Mouse (Mus musculus) testis, adult 2 months (tissue): ENCODE measurements at regions not wholly inside any gene's neighbourhood (a gene's known extent, or its start where the extent isn't known, plus 50 kb on each side); places are given as distances from the start of the nearest gene placed in this dataset.

Source experiments
- H3K27ac ChIP-seq: fragments of 200-500 bp; 2 replicates; pipeline ENCODE4 v1.5.1; 2012; ENCODE audit warnings: low read depth, low read length; ENCODE audit not compliant: control insufficient read depth, insufficient read depth
- H3K27me3 ChIP-seq: fragments of 200-500 bp; 2 replicates; pipeline ENCODE4 v1.6.1; 2012; ENCODE audit warnings: mild to moderate bottlenecking, low read length, moderate library complexity; ENCODE audit not compliant: control insufficient read depth, insufficient read depth
- H3K36me3 ChIP-seq: fragments of 200-500 bp; 2 replicates; pipeline ENCODE4 v1.6.1; 2012; ENCODE audit warnings: mild to moderate bottlenecking, low read length; ENCODE audit not compliant: control insufficient read depth, insufficient read depth
- H3K4me1 ChIP-seq: fragments of 200-500 bp; 2 replicates; pipeline ENCODE4 v1.6.1; 2012; ENCODE audit warnings: low read length; ENCODE audit not compliant: control insufficient read depth, insufficient read depth
- H3K4me3 ChIP-seq: fragments of 200-500 bp; 2 replicates; pipeline ENCODE4 v1.5.1; 2012; ENCODE audit warnings: low read depth, mild to moderate bottlenecking, low read length, moderate library complexity, mixed read lengths; ENCODE audit not compliant: control insufficient read depth
- CTCF ChIP-seq: fragments of 200-500 bp; IDR thresholded peaks from 2 replicates; pipeline ENCODE4 v1.5.1; 2012; ENCODE audit warnings: low read depth, mild to moderate bottlenecking, inconsistent platforms, low read length, moderate library complexity; ENCODE audit not compliant: control insufficient read depth, insufficient read depth, insufficient replicate concordance
- POLR2A ChIP-seq: fragments of 200-500 bp; IDR thresholded peaks from 2 replicates; pipeline ENCODE4 v1.6.1; 2012; ENCODE audit warnings: low read depth, mild to moderate bottlenecking, inconsistent platforms, low read length, moderate library complexity; ENCODE audit not compliant: control insufficient read depth

DNA sequence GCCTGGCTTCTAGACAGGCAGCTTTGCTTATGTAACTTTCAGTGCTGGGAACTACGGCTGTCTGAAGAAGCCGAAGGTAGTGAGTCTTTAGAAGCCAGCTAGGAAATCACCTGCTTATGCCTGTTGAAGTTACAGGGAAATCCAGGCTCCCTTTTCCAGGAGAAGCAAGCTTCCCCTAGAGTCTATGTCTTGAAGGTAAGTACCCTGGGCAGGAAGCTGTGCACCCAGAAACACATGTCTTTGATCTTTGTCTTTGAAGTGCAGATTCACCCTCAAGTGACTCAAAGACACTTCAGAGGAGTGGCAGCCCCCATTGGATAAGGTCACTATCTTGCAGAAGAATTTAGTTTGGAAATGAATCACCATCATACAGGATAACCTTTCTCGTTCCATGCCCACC is 135.5 kb upstream of the Cmc1 start:
- H3K36me3 ChIP-seq: no peaks in the 10 kb centered on the region

DNA sequence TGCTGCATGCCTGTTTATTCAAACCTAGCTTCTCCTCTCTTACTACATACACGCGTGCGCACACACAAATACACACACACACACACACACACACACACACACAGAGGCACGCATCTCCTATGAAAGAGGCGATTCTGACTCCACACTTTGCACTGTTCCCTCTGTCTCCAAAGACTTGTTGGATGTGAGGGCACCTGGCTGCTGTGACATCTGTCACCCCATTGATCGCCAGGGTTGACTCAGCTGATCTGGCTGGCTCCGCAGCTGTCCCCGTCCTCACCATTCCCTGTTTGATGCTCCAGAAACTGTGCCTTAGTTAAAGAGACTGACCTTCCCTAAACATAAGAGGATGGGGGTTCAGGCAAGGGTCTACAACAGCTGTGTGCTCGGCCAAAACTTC is 137.6 kb upstream of the Cmc1 start:
- no peak for TF ChIP-seq POLR2A
- no peak for TF ChIP-seq CTCF
- Histone ChIP-seq H3K4me1 (no peaks in the 10 kb centered on the region), H3K36me3 (no peaks in the 10 kb centered on the region), H3K27me3 (no peaks in the 10 kb centered on the region), H3K27ac (no peak overlapping the region), H3K4me3 (no peak overlapping the region)

More for the DNA sequence above, 135.5 kb upstream of the Cmc1 start:
- no peak overlapping the region for H3K4me3 ChIP-seq
- H3K27ac ChIP-seq: no peak overlapping the region
- TF ChIP-seq CTCF (no peak), POLR2A (no peak)
- H3K4me1 ChIP-seq: no peaks in the 10 kb centered on the region
- no peaks in the 10 kb centered on the region for H3K27me3 ChIP-seq

DNA sequence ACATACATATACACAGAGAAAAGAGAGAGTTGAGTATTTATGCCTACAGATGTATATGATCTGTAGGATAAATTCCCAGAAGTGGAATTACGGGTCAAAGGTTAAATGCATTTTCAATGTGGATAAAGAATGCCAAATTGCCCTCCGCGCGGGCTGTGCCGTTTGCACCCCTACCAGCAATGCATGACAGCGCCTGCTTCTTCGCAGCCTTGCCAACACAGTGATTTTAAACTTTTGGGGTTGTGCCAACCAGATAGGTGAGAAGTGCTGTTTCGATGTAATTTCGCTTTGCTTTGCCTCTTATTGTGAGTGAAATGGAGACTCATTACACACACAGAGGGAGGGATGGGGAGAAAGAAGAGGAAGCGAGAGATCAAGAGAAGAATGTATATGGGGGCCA is 142.9 kb upstream of the Cmc1 start:
- H3K27me3 ChIP-seq: no peaks in the 10 kb centered on the region
- no peak overlapping the region for H3K27ac ChIP-seq
- TF ChIP-seq POLR2A: no peak
- TF ChIP-seq CTCF: no peak
- H3K4me1 ChIP-seq: no peaks in the 10 kb centered on the region
- H3K36me3 ChIP-seq: no peaks in the 10 kb centered on the region
- H3K4me3 ChIP-seq: no peak overlapping the region

DNA sequence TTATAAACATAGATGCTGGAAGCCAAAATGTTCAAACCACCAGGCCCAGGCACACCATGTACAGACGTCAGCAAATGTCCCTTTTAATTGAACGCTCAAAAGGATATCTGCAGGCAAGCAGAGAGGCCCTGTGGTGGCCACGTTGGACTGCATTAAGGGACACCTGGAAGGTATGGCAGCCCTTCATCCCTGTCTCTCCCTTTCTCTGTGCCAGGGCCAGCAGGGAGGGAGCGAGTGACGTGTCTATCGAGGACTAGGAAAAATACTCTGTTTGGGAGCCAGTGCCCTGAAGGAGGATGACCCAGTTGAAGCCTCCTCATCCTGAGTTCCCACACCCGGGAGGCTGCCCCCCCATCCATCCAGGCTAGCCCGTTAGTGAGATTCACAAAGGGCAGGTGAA is 144.0 kb upstream of the Cmc1 start:
- Histone ChIP-seq H3K36me3 (no peaks in the 10 kb centered on the region), H3K4me3 (no peak overlapping the region), H3K27me3 (no peaks in the 10 kb centered on the region), H3K4me1 (no peaks in the 10 kb centered on the region), H3K27ac (no peak overlapping the region)
- TF ChIP-seq POLR2A (no peak), CTCF (no peak)

DNA sequence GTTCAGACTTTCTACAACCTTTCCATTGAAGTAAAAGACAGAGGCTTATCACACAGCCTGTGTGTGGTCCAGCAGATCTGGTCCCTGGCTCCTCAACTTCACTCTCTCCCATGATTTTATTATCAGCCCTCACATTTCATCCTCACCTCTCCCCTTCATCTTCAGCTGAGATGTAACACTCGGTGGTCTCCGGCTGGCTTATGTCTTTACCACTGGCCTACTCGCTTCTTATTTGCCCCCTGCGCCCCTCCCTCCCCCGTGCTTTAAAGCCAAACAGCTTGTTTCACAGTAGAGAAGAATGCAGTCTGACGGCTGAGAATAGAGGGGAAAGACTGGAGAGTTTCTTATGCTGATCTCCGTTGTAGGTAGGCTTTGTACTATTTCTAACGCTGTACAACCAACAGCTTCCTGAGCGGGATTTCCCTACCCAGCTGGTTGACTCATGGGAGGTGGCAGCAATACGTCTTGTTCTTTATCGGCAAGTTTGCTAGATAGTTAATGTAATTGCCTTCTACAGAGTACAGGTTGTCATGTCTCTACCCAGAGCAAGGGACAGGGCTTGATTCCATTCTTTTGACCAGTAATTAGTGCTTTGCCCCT is 152.9 kb upstream of the Cmc1 start:
- Histone ChIP-seq H3K4me1 (no peaks in the 10 kb centered on the region), H3K4me3 (no peak overlapping the region), H3K36me3 (no peaks in the 10 kb centered on the region), H3K27ac (no peak overlapping the region), H3K27me3 (no peaks in the 10 kb centered on the region)
- TF ChIP-seq POLR2A: no peak
- no peak for TF ChIP-seq CTCF

DNA sequence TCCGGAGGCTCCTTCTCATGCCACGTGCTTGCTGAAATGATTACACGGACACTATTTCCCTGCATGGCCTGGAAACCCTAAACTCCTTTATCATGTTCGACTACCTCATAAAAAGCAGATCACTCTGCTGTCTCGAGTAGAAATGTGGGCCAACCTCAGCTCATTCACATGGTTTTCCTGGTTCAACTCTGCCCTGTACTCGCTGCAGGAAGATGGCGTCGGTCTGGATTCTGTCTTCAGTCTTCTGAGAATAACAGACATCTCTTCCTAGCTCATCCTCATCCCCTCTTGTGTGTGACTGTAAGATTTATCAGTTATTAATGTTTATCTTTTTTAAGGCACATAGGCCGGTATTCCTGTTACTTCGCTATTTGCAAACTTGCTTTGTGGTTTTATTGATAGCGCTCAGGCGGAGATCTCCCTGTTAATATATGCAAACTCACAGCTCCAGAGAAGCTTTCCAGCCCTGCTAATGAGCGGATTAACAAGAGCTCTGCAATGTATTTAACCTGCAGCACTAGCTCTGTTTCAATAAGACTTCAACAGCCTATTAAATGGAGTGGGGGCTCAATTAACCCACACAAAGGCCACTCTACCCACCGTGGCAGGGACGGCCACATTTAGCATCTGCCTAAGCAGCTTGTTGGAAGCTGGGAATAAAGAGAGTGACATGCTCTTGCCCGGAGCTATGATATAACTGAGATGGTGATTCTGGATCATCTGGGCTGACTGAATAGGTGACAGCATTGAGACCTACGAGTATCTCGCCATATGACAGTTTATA is 159.5 kb upstream of the Eomes start:
- Histone ChIP-seq H3K27me3 (no peaks in the 10 kb centered on the region), H3K36me3 (no peaks in the 10 kb centered on the region), H3K27ac (no peak overlapping the region), H3K4me1 (no peaks in the 10 kb centered on the region), H3K4me3 (no peak overlapping the region)
- TF ChIP-seq CTCF (no peak), POLR2A (no peak)

DNA sequence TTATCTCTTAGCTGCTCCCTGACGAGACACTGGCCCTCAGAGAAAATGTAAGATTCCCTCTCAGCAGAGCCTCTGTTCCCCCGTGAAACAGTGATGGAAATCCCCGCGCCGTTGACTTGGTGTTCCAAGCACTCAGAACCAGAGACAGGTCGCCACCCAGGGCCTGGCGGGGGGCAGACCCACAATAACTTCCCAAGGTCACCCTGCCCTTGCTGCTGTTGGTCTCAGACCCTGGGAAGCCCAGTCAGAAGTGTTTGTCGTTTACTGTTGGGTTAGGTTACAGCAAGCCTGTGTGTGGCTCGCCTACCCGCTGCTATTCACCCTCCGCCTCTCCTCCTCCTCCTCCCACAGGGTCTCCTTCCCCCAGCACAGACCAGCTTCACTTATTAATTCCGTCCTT is 154.2 kb upstream of the Eomes start:
- no peaks in the 10 kb centered on the region for H3K36me3 ChIP-seq
- no peak overlapping the region for H3K27ac ChIP-seq
- H3K27me3 ChIP-seq: no peaks in the 10 kb centered on the region
- H3K4me3 ChIP-seq: no peak overlapping the region
- no peak for TF ChIP-seq POLR2A
- TF ChIP-seq CTCF: no peak
- H3K4me1 ChIP-seq: no peaks in the 10 kb centered on the region
